Mouse (Mus musculus) CD4-positive, CD25-positive, alpha-beta regulatory T cell (primary cell): ENCODE results near the gene Atp8b4. TPM values are rescaled to one million over a fixed set of nuclear protein-coding genes. Genes with fewer than 3 reads are reported as not detected.

ENCODE experiments used
- polyA plus RNA-seq: library from polyadenylated mRNA; unstranded; fragments of 100-300 nt; shearing (Covaris generic); gene quantifications from one replicate; pipeline ENCODE4 v1.2.1, GENCODE M21; 2017

The Atp8b4 gene
- polyA plus RNA-seq = 1.3 TPM

DNA sequence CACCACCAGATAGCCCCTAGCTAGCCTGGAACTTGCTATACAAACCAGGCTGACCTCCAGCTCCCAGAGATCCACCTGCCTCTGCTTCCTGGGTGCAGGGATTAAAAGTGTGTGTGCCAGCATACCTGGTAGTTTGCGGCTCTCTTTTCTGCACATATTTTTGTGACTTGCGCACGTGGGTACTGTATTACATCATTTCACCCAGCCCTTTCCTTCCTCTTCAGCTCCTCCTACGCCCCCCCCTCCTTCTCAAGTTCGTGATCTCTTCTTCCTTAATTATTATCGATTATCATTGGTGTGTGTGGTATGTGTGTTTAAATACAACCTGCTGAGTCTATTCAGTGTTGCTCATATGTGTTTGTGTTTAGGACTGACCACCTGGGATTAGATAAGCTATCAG, at the start of gene Atp8b4:
Atp8b4 (minus strand) TSS at position 154 of the 400 bp plus-strand sequence.

Other genes starting within 250 kb of the Atp8b4 start
- not detected for gene Slc27a2, start 51.7 kb upstream of the Atp8b4 start, polyA plus RNA-seq
- gene Hdc, start 118.6 kb upstream of the Atp8b4 start, polyA plus RNA-seq = 0.63 TPM
- gene Gabpb1, start 175.7 kb upstream of the Atp8b4 start, polyA plus RNA-seq = 73.1 TPM
- 49.9 TPM for gene Usp8, start 206.7 kb upstream of the Atp8b4 start, polyA plus RNA-seq